Mouse (Mus musculus) CH12.LX (cell line): ENCODE results near the gene Mmp8. TPM values are rescaled to one million over a fixed set of nuclear protein-coding genes. Genes with fewer than 3 reads are reported as not detected.

Experiments used
- DNase-seq: peaks from one replicate; pipeline ENCODE4 v3.0.0-alpha.2; 2013; ENCODE audit errors: extremely low read depth
- H3K27ac ChIP-seq: 2 replicates; pipeline ENCODE4 v1.5.1; 2012; ENCODE audit warnings: low read depth, mild to moderate bottlenecking, control low read depth, moderate library complexity; ENCODE audit not compliant: insufficient read depth
- H3K27me3 ChIP-seq: replicated peaks from 2 replicates; pipeline ENCODE3; 2012; ENCODE audit warnings: inconsistent platforms
- H3K36me3 ChIP-seq, 2 experiments: replicated peaks in 1 of 2; 2 replicates each; pipeline versions ENCODE3 to v1.6.1; 2012; ENCODE audit warnings: inconsistent platforms in 1 of 2, low read length in 1 of 2, mild to moderate bottlenecking in 1 of 2, mixed read lengths in 1 of 2, moderate library complexity in 1 of 2; ENCODE audit not compliant: control insufficient read depth in 1 of 2, insufficient read depth in 1 of 2
- H3K4me1 ChIP-seq, 2 experiments: 2 replicates each; pipeline ENCODE4 v1.6.1; 2012; ENCODE audit warnings: inconsistent platforms in 1 of 2, moderate library complexity in 1 of 2; ENCODE audit not compliant: insufficient read depth in 2 of 2, control insufficient read depth in 1 of 2
- H3K4me2 ChIP-seq: 2 replicates; pipeline ENCODE4 v1.6.1; 2012; ENCODE audit warnings: low read depth, mild to moderate bottlenecking, control low read depth; ENCODE audit not compliant: poor library complexity, insufficient read depth, severe bottlenecking
- H3K4me3 ChIP-seq, 3 experiments: fragments of 150-350 bp in 1 of 3; sonication (generic) in 1 of 3; replicated peaks in 1 of 3; 2 replicates each; pipeline versions ENCODE3 to v1.5.1; 2011 to 2012; ENCODE audit warnings: low read depth in 2 of 3, low read length in 2 of 3, mild to moderate bottlenecking in 2 of 3, moderate library complexity in 2 of 3, control low read depth in 1 of 3, improper control_type of control experiment in 1 of 3, inconsistent platforms in 1 of 3, mixed read lengths in 1 of 3; ENCODE audit not compliant: poor library complexity in 1 of 3
- H3K79me2 ChIP-seq: replicated peaks from 2 replicates; pipeline ENCODE4 v1.6.1; 2012; ENCODE audit warnings: mild to moderate bottlenecking, moderate library complexity; ENCODE audit not compliant: control insufficient read depth, poor library complexity, insufficient read depth, severe bottlenecking; ENCODE audit errors: extremely low read depth
- H3K9ac ChIP-seq: 2 replicates; pipeline ENCODE4 v1.6.1; 2012; ENCODE audit warnings: low read depth, mild to moderate bottlenecking, control low read depth, moderate library complexity; ENCODE audit not compliant: insufficient read depth
- H3K9me3 ChIP-seq: replicated peaks from 2 replicates; pipeline ENCODE3; 2012; ENCODE audit warnings: low read length, inconsistent platforms, mixed read lengths
- CHD1 ChIP-seq: IDR thresholded peaks from 2 replicates; pipeline ENCODE4 v1.6.1; 2012; ENCODE audit warnings: low read depth, low read length, improper control_type of control experiment, inconsistent platforms
- E2F4 ChIP-seq: IDR thresholded peaks from 2 replicates; pipeline ENCODE4 v1.6.1; 2011; ENCODE audit warnings: low read depth, low read length, improper control_type of control experiment; ENCODE audit not compliant: insufficient replicate concordance
- EP300 ChIP-seq: IDR thresholded peaks from 2 replicates; pipeline ENCODE4 v1.6.1; 2011; ENCODE audit warnings: low read length, improper control_type of control experiment
- KAT2A ChIP-seq: IDR thresholded peaks from 2 replicates; pipeline ENCODE4 v1.6.1; 2012; ENCODE audit warnings: low read length, improper control_type of control experiment, inconsistent platforms; ENCODE audit not compliant: insufficient replicate concordance
- MAFK ChIP-seq: IDR thresholded peaks from 2 replicates; pipeline ENCODE4 v1.6.1; 2011; ENCODE audit warnings: low read length, improper control_type of control experiment; ENCODE audit not compliant: insufficient replicate concordance
- MAZ ChIP-seq: IDR thresholded peaks from 2 replicates; pipeline ENCODE4 v1.6.1; 2012; ENCODE audit warnings: low read depth, mild to moderate bottlenecking, inconsistent platforms, low read length, improper control_type of control experiment, moderate library complexity
- MEF2A ChIP-seq: IDR thresholded peaks from 2 replicates; pipeline ENCODE4 v1.6.1; 2014; ENCODE audit warnings: low read depth, mild to moderate bottlenecking, inconsistent platforms, low read length, improper control_type of control experiment, borderline replicate concordance
- NELFE ChIP-seq: IDR thresholded peaks from 2 replicates; pipeline ENCODE4 v1.6.1; 2011; ENCODE audit warnings: low read depth, low read length, improper control_type of control experiment
- NRF1 ChIP-seq: IDR thresholded peaks from 2 replicates; pipeline ENCODE4 v1.6.1; 2014; ENCODE audit warnings: low read depth, mild to moderate bottlenecking, inconsistent platforms, low read length, improper control_type of control experiment, moderate library complexity
- PAX5 ChIP-seq: IDR thresholded peaks from 2 replicates; pipeline ENCODE4 v1.6.1; 2012; ENCODE audit warnings: low read length, inconsistent platforms, mixed read lengths
- POLR2AphosphoS2 ChIP-seq: IDR thresholded peaks from 2 replicates; pipeline ENCODE4 v1.6.1; 2011; ENCODE audit warnings: low read depth, low read length, improper control_type of control experiment
- RCOR1 ChIP-seq: conservative IDR thresholded peaks from 2 replicates; pipeline ENCODE4 v1.6.1; 2012; ENCODE audit warnings: low read depth, mild to moderate bottlenecking, inconsistent platforms, low read length, improper control_type of control experiment
- SIN3A ChIP-seq: IDR thresholded peaks from 2 replicates; pipeline ENCODE4 v1.6.1; 2012; ENCODE audit warnings: low read length, improper control_type of control experiment, inconsistent platforms
- TCF12 ChIP-seq: IDR thresholded peaks from 2 replicates; pipeline ENCODE4 v1.6.1; 2014; ENCODE audit warnings: low read depth, mild to moderate bottlenecking, inconsistent platforms, low read length, improper control_type of control experiment
- UBTF ChIP-seq: IDR thresholded peaks from 2 replicates; pipeline ENCODE4 v1.6.1; 2012; ENCODE audit warnings: low read depth, mild to moderate bottlenecking, inconsistent platforms, low read length, improper control_type of control experiment, moderate library complexity
- USF2 ChIP-seq: conservative IDR thresholded peaks from 2 replicates; pipeline ENCODE4 v1.6.1; 2011; ENCODE audit warnings: low read depth, low read length, improper control_type of control experiment
- ZKSCAN1 ChIP-seq: IDR thresholded peaks from 2 replicates; pipeline ENCODE4 v1.6.1; 2012; ENCODE audit warnings: low read depth, inconsistent platforms, low read length, improper control_type of control experiment, borderline replicate concordance
- ZNF384 ChIP-seq: IDR thresholded peaks from 2 replicates; pipeline ENCODE4 v1.6.1; 2012; ENCODE audit warnings: low read depth, low read length, improper control_type of control experiment, inconsistent platforms
- dilution Hi-C: fragments of 300-500 bp; cut with MboI; formaldehyde crosslinking; loops from 2 replicates; pipeline ENCODE4 v1.14.3; 2020; ENCODE audit warnings: low sequenced_read_pairs; ENCODE audit not compliant: extremely low pct_unique_long_range_greater_than_20kb, extremely low pct_ligation_motif_present
- in situ Hi-C: fragments of 300-500 bp; cut with MboI; formaldehyde crosslinking; loops from 3 replicates; pipeline ENCODE4 v1.14.3; 2019; ENCODE audit warnings: low sequenced_read_pairs, low pct_ligation_motif_present, low pct_unique_long_range_greater_than_20kb, mixed read lengths
- polyA plus RNA-seq: library from polyadenylated mRNA; unstranded; fragments of >175 nt; gene quantifications from 2 replicates; pipeline ENCODE4 v1.2.1, GENCODE M21; 2012; ENCODE audit warnings: low read depth; ENCODE audit not compliant: insufficient read length
- total RNA-seq, 2 experiments: library from RNA; depleted of rRNA; stranded (reverse); fragments of 300-350 nt in 1 of 2; fragments of >200 nt in 1 of 2; gene quantifications; 2 replicates each; pipeline ENCODE4 v1.2.3; 2012 to 2014

The Mmp8 gene
- total and polyA plus RNA-seq, 3 experiments, result not detected

DNA sequence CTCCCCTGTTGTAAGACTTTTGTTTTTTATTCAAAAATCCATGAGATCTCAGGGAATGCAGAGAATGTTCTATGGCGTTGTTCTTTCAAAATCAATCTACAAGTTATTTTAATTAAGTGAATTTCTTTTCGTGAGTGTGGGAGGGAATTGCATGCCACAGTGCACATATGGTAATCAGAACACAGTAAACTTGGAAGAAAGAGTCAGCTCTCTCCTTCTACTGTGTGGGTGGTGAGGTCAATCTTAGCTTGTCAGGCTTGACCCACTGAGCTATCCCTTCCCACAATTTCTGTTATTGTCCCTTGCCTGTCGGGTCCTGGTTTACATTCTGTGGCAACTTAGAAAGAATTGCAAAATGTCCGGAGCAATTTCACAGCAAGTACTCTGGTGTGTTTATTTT, 1.8 kb downstream of the Mmp8 start:
- dilution Hi-C loops (no loop called here), in situ Hi-C loops (no loop called here)
- Histone ChIP-seq H3K4me3 (no peak overlapping the region), H3K36me3 (no peaks in the 10 kb centered on the region), H3K4me1 (peaks cover 0 to 7% of the 10 kb centered on the region in 2 experiments; a peak in 1 of 4 replicates), H3K4me2 (no peak overlapping the region), H3K27ac (no peak overlapping the region), H3K9ac (no peak overlapping the region), H3K9me3 (no peaks in the 10 kb centered on the region), H3K79me2 (no peaks in the 10 kb centered on the region), H3K27me3 (no peaks in the 10 kb centered on the region)
- DNase-seq, result no peak
- TF ChIP-seq NRF1 (no peak), MAZ (no peak), ZNF384 (no peak), MEF2A (no peak), KAT2A (no peak), EP300 (no peak)

DNA sequence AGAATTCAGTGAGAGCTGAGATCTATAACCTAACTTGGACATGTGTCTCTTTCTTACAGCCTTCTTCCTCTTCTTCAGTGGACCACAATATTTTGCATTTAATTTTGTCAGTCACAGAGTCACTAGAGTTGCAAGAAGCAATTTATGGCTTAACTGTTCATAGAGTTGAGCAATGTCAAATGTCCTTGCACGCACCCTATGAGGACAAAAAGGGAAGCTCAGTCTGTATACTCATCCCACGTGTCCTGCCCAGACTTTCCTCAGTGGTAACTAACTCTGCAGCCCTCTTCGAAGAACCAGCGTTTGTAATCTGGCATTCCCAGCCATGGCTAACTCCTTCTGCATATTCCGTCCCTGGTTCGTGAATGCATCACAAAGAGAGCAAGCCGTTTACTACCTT, 9.1 kb downstream of the Mmp8 start:
- Histone ChIP-seq H3K79me2 (no peaks in the 10 kb centered on the region), H3K36me3 (no peaks in the 10 kb centered on the region), H3K9ac (no peak overlapping the region), H3K4me1 (peaks cover 4 to 15% of the 10 kb centered on the region in 2 experiments), H3K27me3 (no peaks in the 10 kb centered on the region), H3K4me2 (no peak overlapping the region), H3K9me3 (no peaks in the 10 kb centered on the region), H3K27ac (no peak overlapping the region), H3K4me3 (no peak overlapping the region)
- in situ Hi-C loops, result no loop called here
- TF ChIP-seq CHD1 (no peak), EP300 (no peak)
- DNase-seq, result no peak
- dilution Hi-C loops, result no loop called here

DNA sequence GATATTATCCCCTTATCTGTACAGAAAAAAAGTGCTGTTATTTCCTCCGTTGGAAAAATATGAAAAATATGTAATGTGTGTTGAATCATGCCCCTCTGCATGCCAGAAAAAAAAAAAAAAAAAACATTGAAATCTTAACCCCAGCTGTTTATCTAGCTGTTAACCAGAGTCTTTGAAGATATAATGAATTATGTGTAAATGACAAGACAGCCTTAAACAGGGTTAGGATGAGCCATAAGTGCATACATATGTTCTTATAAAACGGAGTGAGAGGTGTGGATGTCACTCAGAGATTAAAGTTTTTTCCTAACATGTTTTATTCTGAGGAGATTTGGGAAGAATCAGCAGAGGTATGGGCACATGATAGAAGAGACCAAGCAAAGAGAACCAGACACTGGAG, 9.7 kb downstream of the Mmp8 start:
- H3K4me3 ChIP-seq, result no peak overlapping the region
- no peaks in the 10 kb centered on the region for H3K36me3 ChIP-seq
- no peak for DNase-seq
- no peaks in the 10 kb centered on the region for H3K27me3 ChIP-seq
- no peak for TF ChIP-seq RCOR1
- TF ChIP-seq USF2, result no peak
- no peak for TF ChIP-seq TCF12
- TF ChIP-seq POLR2AphosphoS2, result no peak
- no peak for TF ChIP-seq MAFK
- TF ChIP-seq ZKSCAN1, result no peak
- no peak for TF ChIP-seq SIN3A
- no peak for TF ChIP-seq PAX5
- no peak for TF ChIP-seq E2F4
- TF ChIP-seq UBTF, result no peak
- TF ChIP-seq NELFE, result no peak
- TF ChIP-seq MAZ, result no peak
- H3K9ac ChIP-seq, result no peak overlapping the region
- dilution Hi-C loops, result no loop called here
- H3K27ac ChIP-seq, result no peak overlapping the region
- H3K4me2 ChIP-seq, result no peak overlapping the region
- in situ Hi-C loops, result no loop called here
- H3K9me3 ChIP-seq, result no peaks in the 10 kb centered on the region
- H3K4me1 ChIP-seq, result peaks cover 7 to 18% of the 10 kb centered on the region in 2 experiments
- H3K79me2 ChIP-seq, result no peaks in the 10 kb centered on the region
